Mouse (Mus musculus): ENCODE measurements around the gene Cpm. TPM values are rescaled to one million over a fixed set of nuclear protein-coding genes. Genes with fewer than 3 reads are reported as not detected.
A peak's percentile ranks its signal among the peaks of the same experiment; 100 is the strongest.

The Cpm gene
- polyA plus RNA-seq, 1 experiment from 2014 or later = 55.7 TPM

DNA sequence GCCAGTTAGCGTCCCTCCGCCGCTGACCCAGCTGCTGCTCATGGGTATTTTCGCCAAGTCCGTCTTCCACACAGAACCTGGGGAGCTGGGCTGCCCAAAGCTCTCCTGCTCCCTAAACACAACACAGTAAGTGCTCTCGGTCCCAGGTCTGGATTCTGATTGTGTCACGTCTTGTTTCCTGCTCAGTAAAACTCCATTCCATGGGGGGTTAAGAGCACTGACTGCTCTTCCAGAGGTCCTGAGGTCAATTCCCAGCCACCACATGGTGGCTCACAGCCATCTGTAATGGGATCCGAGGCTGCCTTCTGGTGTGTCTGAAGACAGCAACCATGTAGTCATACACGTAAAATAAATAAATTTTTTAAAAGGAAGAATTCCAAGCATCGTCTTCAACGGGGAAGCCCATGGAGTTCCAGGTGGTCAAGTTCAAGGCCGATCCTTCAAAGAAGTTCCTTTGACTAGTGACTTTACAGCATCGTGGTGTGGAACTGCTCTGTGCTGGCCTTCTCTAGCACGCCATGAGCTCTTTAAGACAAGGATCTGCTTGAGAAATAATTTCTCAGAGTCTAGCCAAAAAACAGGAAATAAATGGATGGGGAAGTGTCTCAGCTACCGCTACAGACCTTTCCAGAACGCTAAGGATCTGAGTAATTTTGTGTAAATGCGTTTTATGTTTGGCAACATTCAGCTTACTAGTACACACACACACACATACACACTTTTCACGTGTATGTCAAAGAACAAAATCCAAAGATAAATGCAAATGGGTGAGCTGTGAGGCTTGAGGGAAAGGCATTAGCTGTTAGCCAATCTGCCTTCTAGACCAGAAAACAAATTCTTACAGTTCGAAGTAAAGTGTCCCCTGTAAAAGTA is 55.2 kb downstream of the Cpm start:
- Histone ChIP-seq H3K27ac (ENCODE audit: low read depth, low read length) (no peak overlapping the region), H3K4me2 (no peak overlapping the region), H3K27me3 (replicated peaks; ENCODE audit: control insufficient read depth, insufficient read depth, low read length) (no peaks in the 10 kb centered on the region), H3K4me1 (replicated peaks; ENCODE audit: control insufficient read depth, insufficient read depth, low read length) (no peaks in the 10 kb centered on the region), H3K4me3 (ENCODE audit: low read depth, low read length) (no peak overlapping the region), H3K9ac (ENCODE audit: low read depth, low read length) (no peak overlapping the region), H3K36me3 (ENCODE audit: control insufficient read depth, insufficient read depth, low read length) (peaks cover 5% of the 10 kb centered on the region; the same call in 1 of the 2 replicates), H3K9me3 (ENCODE audit: control insufficient read depth, low read length) (no peaks in the 10 kb centered on the region)
- DNase-seq (ENCODE audit: low spot score) = no peak
- WGBS = 79% methylated on average over 19 of the region's 19 CpGs
- no peak for ATAC-seq (replicated peaks; ENCODE audit: low FRiP score)

DNA sequence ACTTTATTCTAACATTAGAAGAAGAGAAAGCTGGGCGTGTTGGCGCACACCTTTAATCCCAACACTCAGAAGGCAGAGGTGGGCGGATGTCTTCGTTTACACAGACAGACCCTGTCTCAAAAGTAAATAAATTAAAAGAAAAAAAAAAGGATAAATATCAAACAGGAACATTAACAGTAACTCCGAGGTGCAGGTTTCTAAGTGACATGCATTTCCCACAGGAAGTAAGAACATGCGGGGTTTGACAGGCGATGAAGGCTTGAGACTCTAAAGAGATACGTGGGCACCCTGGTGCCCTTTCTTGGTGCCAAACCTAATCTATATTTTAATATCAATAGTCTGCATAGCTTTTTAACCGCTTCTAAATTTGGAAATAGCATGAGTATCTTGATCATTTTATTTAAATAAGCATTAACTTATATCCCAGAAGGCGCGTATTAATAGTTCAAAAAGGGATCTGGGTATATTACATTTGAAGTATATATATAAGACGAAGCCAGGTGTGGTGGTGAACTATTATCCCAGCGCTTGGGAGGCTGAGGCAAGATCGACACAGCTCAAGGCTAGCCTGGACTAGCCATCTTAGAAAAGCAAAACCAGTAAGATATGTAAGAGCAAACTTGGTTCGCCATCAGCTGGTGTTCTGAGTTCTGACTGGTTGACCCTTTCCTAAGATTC is 56.0 kb downstream of the Cpm start:
- Histone ChIP-seq H3K4me2 (no peak overlapping the region), H3K36me3 (ENCODE audit: control insufficient read depth, insufficient read depth, low read length) (peaks cover 9% of the 10 kb centered on the region), H3K4me3 (ENCODE audit: low read depth, low read length) (no peak overlapping the region), H3K4me1 (replicated peaks; ENCODE audit: control insufficient read depth, insufficient read depth, low read length) (no peaks in the 10 kb centered on the region), H3K27me3 (replicated peaks; ENCODE audit: control insufficient read depth, insufficient read depth, low read length) (no peaks in the 10 kb centered on the region), H3K9me3 (ENCODE audit: control insufficient read depth, low read length) (no peaks in the 10 kb centered on the region), H3K9ac (ENCODE audit: low read depth, low read length) (no peak overlapping the region), H3K27ac (ENCODE audit: low read depth, low read length) (no peak overlapping the region)
- ATAC-seq (replicated peaks; ENCODE audit: low FRiP score) (no peak), DNase-seq (ENCODE audit: low spot score) (no peak)
- 82% methylated on average over 15 of the region's 15 CpGs for WGBS

DNA sequence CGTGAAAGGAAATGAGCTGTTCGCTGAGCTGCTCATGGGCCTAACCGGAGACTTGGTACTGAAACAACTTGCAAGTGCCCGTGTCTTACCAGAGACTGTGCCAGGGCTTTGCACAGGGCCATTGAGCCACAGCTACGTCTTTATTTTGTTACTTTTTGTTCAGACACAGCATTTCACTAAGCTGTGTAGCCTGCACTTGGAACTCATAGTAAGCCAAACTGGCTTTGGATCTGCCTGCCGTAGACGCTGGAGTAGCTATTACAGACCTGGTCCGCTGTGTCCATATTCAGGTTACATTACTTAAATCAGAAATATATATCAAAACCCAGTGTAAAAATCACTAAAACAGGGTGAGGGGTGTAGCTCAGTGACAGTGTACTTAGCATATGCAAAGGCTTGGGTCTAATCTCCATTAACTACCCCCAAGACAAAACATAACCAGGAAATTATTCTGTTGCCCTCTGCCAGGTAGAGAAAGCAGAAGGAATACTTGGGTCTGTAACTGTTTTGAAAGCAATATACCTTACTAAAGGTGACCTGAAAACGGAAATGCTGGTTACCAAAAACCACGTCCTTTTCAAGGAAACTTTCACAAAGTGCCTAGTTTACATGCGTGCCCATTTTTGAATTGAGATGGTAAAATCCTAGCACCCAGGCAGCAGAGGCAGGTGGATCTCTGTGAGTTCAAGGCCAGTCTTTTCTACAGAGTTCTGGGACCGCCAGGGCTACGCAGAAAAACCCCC is 56.7 kb downstream of the Cpm start:
- no peaks in the 10 kb centered on the region for H3K27me3 ChIP-seq (replicated peaks; ENCODE audit: control insufficient read depth, insufficient read depth, low read length)
- 87% methylated on average over 13 of the region's 13 CpGs for WGBS
- H3K9me3 ChIP-seq (ENCODE audit: control insufficient read depth, low read length) = no peaks in the 10 kb centered on the region
- no peaks in the 10 kb centered on the region for H3K4me1 ChIP-seq (replicated peaks; ENCODE audit: control insufficient read depth, insufficient read depth, low read length)
- H3K36me3 ChIP-seq (ENCODE audit: control insufficient read depth, insufficient read depth, low read length) = peaks cover 15% of the 10 kb centered on the region
- no peak overlapping the region for H3K9ac ChIP-seq (ENCODE audit: low read depth, low read length)
- no peak overlapping the region for H3K4me2 ChIP-seq
- no peak overlapping the region for H3K4me3 ChIP-seq (ENCODE audit: low read depth, low read length)
- no peak for ATAC-seq (replicated peaks; ENCODE audit: low FRiP score)
- H3K27ac ChIP-seq (ENCODE audit: low read depth, low read length) = no peak overlapping the region
- DNase-seq (ENCODE audit: low spot score) = no peak

DNA sequence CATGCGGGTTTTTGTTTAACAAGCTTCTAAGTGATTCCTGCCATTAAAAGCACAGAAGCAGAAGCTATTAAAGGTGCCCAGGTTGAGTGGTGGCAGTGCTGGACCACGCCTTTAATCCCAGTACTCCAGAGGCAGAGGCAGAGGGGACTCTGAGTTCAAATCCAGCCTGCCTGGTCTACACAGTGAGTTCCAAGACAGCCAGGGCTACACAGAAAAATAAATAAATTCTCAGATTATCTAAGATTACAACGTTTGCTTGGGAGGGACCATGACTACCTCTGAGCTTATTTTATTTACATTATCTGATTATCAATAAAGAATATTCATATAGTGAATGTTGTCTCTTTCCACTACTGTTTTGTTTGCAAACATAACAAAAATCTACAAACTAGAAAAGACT is 57.7 kb downstream of the Cpm start:
- no peaks in the 10 kb centered on the region for H3K4me1 ChIP-seq (replicated peaks; ENCODE audit: control insufficient read depth, insufficient read depth, low read length)
- no peaks in the 10 kb centered on the region for H3K9me3 ChIP-seq (ENCODE audit: control insufficient read depth, low read length)
- 78% methylated on average over 3 of the region's 3 CpGs for WGBS
- no peak overlapping the region for H3K4me3 ChIP-seq (ENCODE audit: low read depth, low read length)
- DNase-seq (ENCODE audit: low spot score) (no peak), ATAC-seq (replicated peaks; ENCODE audit: low FRiP score) (no peak)
- no peak overlapping the region for H3K27ac ChIP-seq (ENCODE audit: low read depth, low read length)
- H3K36me3 ChIP-seq (ENCODE audit: control insufficient read depth, insufficient read depth, low read length) = peaks cover 19% of the 10 kb centered on the region
- H3K27me3 ChIP-seq (replicated peaks; ENCODE audit: control insufficient read depth, insufficient read depth, low read length) = no peaks in the 10 kb centered on the region
- no peak overlapping the region for H3K4me2 ChIP-seq
- H3K9ac ChIP-seq (ENCODE audit: low read depth, low read length) = no peak overlapping the region

DNA sequence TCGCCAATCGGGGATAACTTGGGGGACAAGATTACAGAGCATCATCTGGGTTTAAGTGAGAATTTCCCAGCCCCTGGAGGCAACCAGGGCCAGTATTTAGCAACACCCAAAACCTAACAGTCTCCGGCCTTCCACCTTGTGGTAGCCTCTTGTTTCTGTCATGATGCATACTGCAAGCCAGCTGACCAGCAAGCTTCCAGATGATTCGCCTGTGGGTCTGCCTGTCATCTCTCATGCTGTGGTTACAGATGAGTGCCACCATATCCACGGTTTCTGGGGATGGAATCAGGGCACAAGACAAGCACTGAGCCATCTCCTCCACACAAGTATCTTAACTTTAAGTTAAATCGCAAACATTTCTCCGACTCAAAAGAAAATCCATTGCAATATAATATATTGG is 58.3 kb downstream of the Cpm start:
- Histone ChIP-seq H3K27me3 (replicated peaks; ENCODE audit: control insufficient read depth, insufficient read depth, low read length) (no peaks in the 10 kb centered on the region), H3K27ac (ENCODE audit: low read depth, low read length) (no peak overlapping the region), H3K36me3 (ENCODE audit: control insufficient read depth, insufficient read depth, low read length) (peaks cover 21% of the 10 kb centered on the region), H3K4me2 (no peak overlapping the region), H3K9ac (ENCODE audit: low read depth, low read length) (no peak overlapping the region), H3K4me1 (replicated peaks; ENCODE audit: control insufficient read depth, insufficient read depth, low read length) (no peaks in the 10 kb centered on the region), H3K4me3 (ENCODE audit: low read depth, low read length) (no peak overlapping the region), H3K9me3 (ENCODE audit: control insufficient read depth, low read length) (no peaks in the 10 kb centered on the region)
- ATAC-seq (replicated peaks; ENCODE audit: low FRiP score) = no peak
- WGBS = 84% methylated on average over 7 of the region's 7 CpGs
- DNase-seq (ENCODE audit: low spot score) = no peak

DNA sequence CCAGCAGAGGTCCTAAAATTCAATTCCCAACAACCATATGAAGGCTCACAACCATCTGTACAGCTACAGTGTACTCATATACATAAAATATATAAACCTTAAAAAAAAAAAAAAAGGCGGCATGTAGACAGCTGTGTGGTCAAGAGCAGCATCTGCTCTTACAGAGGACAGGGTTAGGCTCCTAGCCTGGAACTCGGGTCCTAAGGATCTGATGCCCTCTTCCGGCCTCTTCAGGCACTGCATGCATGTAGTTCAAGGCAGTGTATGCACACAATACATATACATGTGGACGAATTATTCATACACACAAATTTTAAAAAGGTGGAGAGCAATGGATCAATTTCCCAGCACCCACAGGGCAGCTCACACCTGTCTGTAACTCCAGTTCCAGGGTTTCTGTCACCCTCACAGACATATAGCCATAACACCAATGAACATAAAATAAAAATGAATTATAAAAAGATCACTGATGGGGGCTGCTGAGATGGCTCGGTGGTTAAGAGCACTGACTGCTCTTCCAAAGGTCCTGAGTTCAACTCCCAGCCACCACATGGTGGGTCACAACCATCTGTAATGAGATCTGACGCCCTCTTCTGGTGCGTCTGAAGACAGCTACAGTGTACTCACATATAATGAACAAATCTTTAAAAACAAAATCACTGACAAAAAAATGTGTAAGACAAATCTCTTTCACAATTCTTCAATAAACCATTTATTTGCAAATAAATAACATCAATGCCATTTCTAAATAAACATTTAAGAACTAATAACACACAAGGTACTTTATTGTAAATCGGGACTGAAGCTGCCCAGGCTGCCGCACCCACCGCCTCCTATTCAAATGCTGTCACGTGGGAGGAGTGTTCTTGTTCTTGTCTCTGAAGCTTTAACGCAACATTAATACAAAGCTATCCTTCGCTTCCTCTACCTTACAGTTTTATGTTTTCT is 59.2 kb downstream of the Cpm start:
- WGBS = 85% methylated on average over 13 of the region's 13 CpGs
- H3K4me2 ChIP-seq = no peak overlapping the region
- peaks cover 26% of the 10 kb centered on the region for H3K36me3 ChIP-seq (ENCODE audit: control insufficient read depth, insufficient read depth, low read length)
- H3K27ac ChIP-seq (ENCODE audit: low read depth, low read length) = no peak overlapping the region
- no peak for DNase-seq (ENCODE audit: low spot score)
- H3K4me1 ChIP-seq (replicated peaks; ENCODE audit: control insufficient read depth, insufficient read depth, low read length) = no peaks in the 10 kb centered on the region
- ATAC-seq (replicated peaks; ENCODE audit: low FRiP score) = peak; percentile 74
- no peak overlapping the region for H3K9ac ChIP-seq (ENCODE audit: low read depth, low read length)
- no peaks in the 10 kb centered on the region for H3K27me3 ChIP-seq (replicated peaks; ENCODE audit: control insufficient read depth, insufficient read depth, low read length)
- H3K9me3 ChIP-seq (ENCODE audit: control insufficient read depth, low read length) = no peaks in the 10 kb centered on the region
- no peak overlapping the region for H3K4me3 ChIP-seq (ENCODE audit: low read depth, low read length)

DNA sequence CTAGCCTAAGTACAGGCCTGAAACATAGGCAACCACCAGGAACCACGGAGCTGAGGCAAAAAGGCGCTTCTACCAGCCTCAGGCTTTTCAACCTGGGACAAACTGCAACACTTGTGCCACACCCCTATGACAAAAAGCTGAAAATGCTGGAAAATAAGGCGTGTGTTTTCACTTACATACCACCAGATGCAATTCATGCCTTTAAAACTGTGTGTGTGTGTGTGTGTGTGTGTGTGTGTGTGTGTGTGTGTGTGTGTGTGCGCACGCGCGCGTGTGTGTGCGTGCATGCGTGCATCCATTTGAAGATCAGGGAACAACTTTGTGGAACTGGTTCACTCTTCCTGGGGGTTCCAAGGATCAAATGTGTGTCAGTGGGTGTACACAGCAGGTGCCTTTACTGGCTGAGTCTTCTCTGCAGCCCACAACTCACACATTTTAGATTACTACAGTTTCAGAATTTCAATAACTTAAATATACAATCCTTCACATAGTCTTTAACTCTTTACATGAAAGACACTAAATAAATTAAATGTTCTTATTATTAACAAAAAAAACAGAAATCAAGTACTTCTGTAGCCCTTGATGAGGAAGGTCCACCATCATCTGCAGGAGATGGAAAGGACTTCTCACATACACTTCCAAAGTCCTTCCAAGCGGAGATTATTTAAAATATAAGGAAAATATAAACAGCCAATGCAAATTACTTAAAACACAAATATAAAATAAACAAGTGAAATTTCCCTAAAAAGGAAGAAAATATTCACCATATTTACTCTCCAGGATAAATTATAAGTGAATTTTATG is 60.2 kb downstream of the Cpm start:
- ATAC-seq (replicated peaks; ENCODE audit: low FRiP score) = no peak
- Histone ChIP-seq H3K9ac (ENCODE audit: low read depth, low read length) (no peak overlapping the region), H3K9me3 (ENCODE audit: control insufficient read depth, low read length) (no peaks in the 10 kb centered on the region), H3K4me1 (replicated peaks; ENCODE audit: control insufficient read depth, insufficient read depth, low read length) (no peaks in the 10 kb centered on the region), H3K4me3 (ENCODE audit: low read depth, low read length) (no peak overlapping the region), H3K27ac (ENCODE audit: low read depth, low read length) (no peak overlapping the region), H3K27me3 (replicated peaks; ENCODE audit: control insufficient read depth, insufficient read depth, low read length) (no peaks in the 10 kb centered on the region), H3K4me2 (no peak overlapping the region), H3K36me3 (ENCODE audit: control insufficient read depth, insufficient read depth, low read length) (peaks cover 27% of the 10 kb centered on the region)
- DNase-seq (ENCODE audit: low spot score) = no peak
- WGBS = 95% methylated on average over 11 of the region's 11 CpGs
